13 mouse cellular contexts compared by ENCODE assay signal in genomic region chr19:4746611-4747010, GRCm38 (mm10). TPM values are rescaled to one million over a fixed set of nuclear protein-coding genes. Genes with fewer than 3 reads are reported as not detected.
DNase-seq lines count a peak whose midpoint lies in the region; ATAC-seq and TF ChIP-seq lines count a peak whose summit lies in the region.
"Had no signal": no experiment of that assay in that cellular context is flagged by ENCODE, and none has a peak within 500 bp of the region (broad histone marks: within the 10 kb centered on the region; RNA-seq: fewer than 3 reads in every experiment).

No protein-coding gene starts in this region.

- no peaks in the 10 kb centered on the region for H3K27me3 ChIP-seq in hindbrain, postnatal 0 days (ENCODE audit: insufficient read depth, low read length)
- no peaks in the 10 kb centered on the region for H3K27me3 ChIP-seq in hindbrain, embryonic 16.5 days (replicated peaks; ENCODE audit: control insufficient read depth, insufficient read depth, low read length)
- no peaks in the 10 kb centered on the region for H3K27me3 ChIP-seq in thymus, adult 2 months (ENCODE audit: control insufficient read depth, insufficient read depth, low read length)
- H3K27me3 ChIP-seq: CH12.LX; embryonic facial prominence, embryonic 12.5 days; limb, embryonic 15.5 days had no signal

- H3K9me3 ChIP-seq in hindbrain, postnatal 0 days (ENCODE audit: low read length): no peaks in the 10 kb centered on the region
- no peaks in the 10 kb centered on the region for H3K9me3 ChIP-seq in hindbrain, embryonic 16.5 days (ENCODE audit: control insufficient read depth, low read length)
- H3K9me3 ChIP-seq: embryonic facial prominence, embryonic 12.5 days; limb, embryonic 15.5 days had no signal

- no peaks in the 10 kb centered on the region for H3K4me1 ChIP-seq in hindbrain, postnatal 0 days (ENCODE audit: insufficient read depth, low read length)
- H3K4me1 ChIP-seq in hindbrain, embryonic 16.5 days (ENCODE audit: control insufficient read depth, insufficient read depth, low read depth, low read length): no peaks in the 10 kb centered on the region
- H3K4me1 ChIP-seq in thymus, adult 2 months (replicated peaks; ENCODE audit: control insufficient read depth, insufficient read depth, low read length): no peaks in the 10 kb centered on the region

- H3K36me3 ChIP-seq in hindbrain, postnatal 0 days (ENCODE audit: insufficient read depth, low read length): peaks cover 79% of the 10 kb centered on the region
- H3K36me3 ChIP-seq in hindbrain, embryonic 16.5 days (ENCODE audit: control insufficient read depth, insufficient read depth, low read length): peaks cover 72% of the 10 kb centered on the region
- H3K36me3 ChIP-seq in thymus, adult 2 months (ENCODE audit: control insufficient read depth, insufficient read depth, low read length): no peaks in the 10 kb centered on the region

- no peak overlapping the region for H3K27ac ChIP-seq in hindbrain, postnatal 0 days
- H3K27ac ChIP-seq in hindbrain, embryonic 16.5 days (ENCODE audit: low read depth, low read length): no peak overlapping the region
- no peak overlapping the region for H3K27ac ChIP-seq in thymus, adult 2 months (ENCODE audit: control insufficient read depth, insufficient read depth, low read length)
- H3K27ac ChIP-seq: embryonic facial prominence, embryonic 12.5 days; hindbrain, embryonic 14.5 days; limb, embryonic 15.5 days had no signal

- peak; percentile 19 for DNase-seq in hindbrain, postnatal 0 days (ENCODE audit: low spot score)
- peak; percentile 53 for DNase-seq in adrenal gland, adult 8-10 months
- DNase-seq in gastrocnemius, adult 8-10 months (ENCODE audit: low spot score in 2 of 2): peak; percentile 18 to 61
- no peak for DNase-seq in thymus, adult 2 months
- DNase-seq in spleen, postnatal 4 days (ENCODE audit: low spot score in 2 of 2): no peak

- no peak overlapping the region for H3K9ac ChIP-seq in hindbrain, postnatal 0 days (replicated peaks; ENCODE audit: low read length)
- no peak overlapping the region for H3K9ac ChIP-seq in hindbrain, embryonic 16.5 days (ENCODE audit: low read depth, low read length)
- H3K9ac ChIP-seq: embryonic facial prominence, embryonic 12.5 days; hindbrain, embryonic 14.5 days; limb, embryonic 15.5 days had no signal

- WGBS in hindbrain, postnatal 0 days: 68% methylated on average over 14 of the region's 14 CpGs
- 83% methylated on average over 14 of the region's 14 CpGs for WGBS in hindbrain, embryonic 16.5 days
- 90% methylated on average over 14 of the region's 14 CpGs for WGBS in thymus, adult 2 months

- TF ChIP-seq CTCF in hindbrain, postnatal 0 days (IDR thresholded peaks at IDR 0.05; ENCODE audit: low read depth): no peak
- TF ChIP-seq CTCF in thymus, adult 2 months (IDR thresholded peaks at IDR 0.05; ENCODE audit: borderline replicate concordance, control insufficient read depth, extremely low read depth, insufficient read depth, low read length, poor library complexity): no peak

- TF ChIP-seq POLR2A in thymus, adult 2 months (IDR thresholded peaks at IDR 0.05; ENCODE audit: control insufficient read depth, extremely low read depth, insufficient read depth, low read length, poor library complexity): no peak

- ATAC-seq in hindbrain, postnatal 0 days: 0 out of 2 replicates have a peak, but pooled peaks have one; percentile 36
- no peak for ATAC-seq in hindbrain, embryonic 16.5 days
- ATAC-seq in cerebellum, adult (ENCODE audit: insufficient number of reproducible peaks, low FRiP score, low TSS enrichment): peak; percentile 59; the same call in 1 of the 2 replicates
- no peak for ATAC-seq in frontal cortex, adult (ENCODE audit: low TSS enrichment)

- H3K4me3 ChIP-seq in hindbrain, postnatal 0 days (ENCODE audit: low read length): no peak overlapping the region
- H3K4me3 ChIP-seq in hindbrain, embryonic 16.5 days (ENCODE audit: low read length): no peak overlapping the region
- no peak overlapping the region for H3K4me3 ChIP-seq in thymus, adult 2 months (ENCODE audit: control insufficient read depth, insufficient read depth, low read length)
- H3K4me3 ChIP-seq: embryonic facial prominence, embryonic 12.5 days; limb, embryonic 15.5 days had no signal

- H3K4me2 ChIP-seq in hindbrain, postnatal 0 days (ENCODE audit: low read depth, low read length): no peak overlapping the region
- no peak overlapping the region for H3K4me2 ChIP-seq in hindbrain, embryonic 16.5 days (ENCODE audit: low read length)
- H3K4me2 ChIP-seq: embryonic facial prominence, embryonic 12.5 days; hindbrain, embryonic 14.5 days; limb, embryonic 15.5 days had no signal

RNA-seq across cellular contexts. Expression of gene Rbm4b, which starts 9.7 kb away (rescaled TPM):
- 59.2 and 69.4 TPM in 2 replicates for total RNA-seq in hindbrain, postnatal 0 days (2014; rRNA removed)
- polyA plus RNA-seq in hindbrain, postnatal 0 days (2015; fragmentation: Nextera tagmentation; extraction: Ambion mirVana): 81.8 and 84.8 TPM in 2 replicates
- polyA plus RNA-seq in hindbrain, embryonic 16.5 days (2015; fragmentation: Nextera tagmentation; extraction: Ambion mirVana): 124 and 127 TPM in 2 replicates
- 10 to 100 TPM; 14.3 to 16.5 (median 16.1) TPM for total RNA-seq in adrenal gland, adult 8-10 months (2022)
- 1 to 10 TPM; 2.0 to 2.9 (median 2.7) TPM for total RNA-seq in gastrocnemius, adult 8-10 months (2022)
- 20.0 and 20.2 TPM in 2 replicates for polyA plus RNA-seq in thymus, adult 2 months (2012; rRNA removed)

RNA-seq across cellular contexts. Expression of gene Sptbn2, which starts 35.6 kb away (rescaled TPM):
- total RNA-seq in hindbrain, postnatal 0 days (2014; rRNA removed): 143 and 164 TPM in 2 replicates
- polyA plus RNA-seq in hindbrain, postnatal 0 days (2015; fragmentation: Nextera tagmentation; extraction: Ambion mirVana): 17.9 TPM in 2 replicates
- 21.7 and 31.4 TPM in 2 replicates for polyA plus RNA-seq in hindbrain, embryonic 16.5 days (2015; fragmentation: Nextera tagmentation; extraction: Ambion mirVana)
- 1 to 10 TPM in 3 of 4 experiments, under 1 TPM in 1; 0.99 to 3.5 (median 1.6) TPM for total RNA-seq in adrenal gland, adult 8-10 months (2022)
- under 1 TPM in 3 of 4 experiments, not detected in 1; 0.04 to 0.10 (median 0.07) TPM for total RNA-seq in gastrocnemius, adult 8-10 months (2022)
- polyA plus RNA-seq in thymus, adult 2 months (2012; rRNA removed): 0.23 and 0.26 TPM in 2 replicates
- total RNA-seq: megakaryocyte progenitor cell, adult 5-6 weeks had no signal

RNA-seq across cellular contexts. Expression of gene Rbm4, which starts 47.1 kb away (rescaled TPM):
- total RNA-seq in hindbrain, postnatal 0 days (2014; rRNA removed): 85.3 and 85.6 TPM in 2 replicates
- 39.7 and 40.9 TPM in 2 replicates for polyA plus RNA-seq in hindbrain, postnatal 0 days (2015; fragmentation: Nextera tagmentation; extraction: Ambion mirVana)
- 67.2 and 73.6 TPM in 2 replicates for polyA plus RNA-seq in hindbrain, embryonic 16.5 days (2015; fragmentation: Nextera tagmentation; extraction: Ambion mirVana)
- 10 to 100 TPM; 54.0 to 83.2 (median 62.0) TPM for total RNA-seq in adrenal gland, adult 8-10 months (2022)
- total RNA-seq in gastrocnemius, adult 8-10 months (2022): 10 to 100 TPM; 32.2 to 39.3 (median 33.5) TPM
- polyA plus RNA-seq in thymus, adult 2 months (2012; rRNA removed): 113 and 130 TPM in 2 replicates

RNA-seq across cellular contexts. Expression of gene Gm960, which starts 48.1 kb away (rescaled TPM):
- 1.3 and 4.2 TPM in 2 replicates for total RNA-seq in hindbrain, postnatal 0 days (2014; rRNA removed)
- 5.2 and 5.5 TPM in 2 replicates for polyA plus RNA-seq in hindbrain, postnatal 0 days (2015; fragmentation: Nextera tagmentation; extraction: Ambion mirVana)
- 5.2 and 6.7 TPM in 2 replicates for polyA plus RNA-seq in hindbrain, embryonic 16.5 days (2015; fragmentation: Nextera tagmentation; extraction: Ambion mirVana)
- 1 to 10 TPM in 1 of 4 experiments, under 1 TPM in 2, not detected in 1; 0.67 to 1.0 (median 0.94) TPM for total RNA-seq in adrenal gland, adult 8-10 months (2022)
- total RNA-seq in gastrocnemius, adult 8-10 months (2022): not detected
- 0.04 and 1.1 TPM in 2 replicates for polyA plus RNA-seq in thymus, adult 2 months (2012; rRNA removed)
- total RNA-seq: megakaryocyte progenitor cell, adult 5-6 weeks had no signal

Comparison
In these comparisons a context has a peak if more than half of its experiments do, and no peak if none do; other contexts are left out.
1. ATAC-seq: peak in hindbrain, postnatal 0 days (single experiment) and cerebellum, adult (single experiment); none in hindbrain, embryonic 16.5 days (single experiment) and frontal cortex, adult (single experiment).
2. DNase-seq: peak in hindbrain, postnatal 0 days (single experiment), adrenal gland, adult 8-10 months (single experiment) and gastrocnemius, adult 8-10 months (2 of 2); none in thymus, adult 2 months (single experiment) and spleen, postnatal 4 days (0 of 2).
3. RNA of gene Sptbn2, which starts 35.6 kb away (total RNA-seq): 143 to 164 TPM in hindbrain, postnatal 0 days; 0.99 to 3.5 TPM in adrenal gland, adult 8-10 months and 0.04 to 0.10 TPM in gastrocnemius, adult 8-10 months; every median in the first group is over 10 times any median in the second.